Comparison of ENCODE assay signal across 8 mouse cellular contexts in the genomic region with DNA sequence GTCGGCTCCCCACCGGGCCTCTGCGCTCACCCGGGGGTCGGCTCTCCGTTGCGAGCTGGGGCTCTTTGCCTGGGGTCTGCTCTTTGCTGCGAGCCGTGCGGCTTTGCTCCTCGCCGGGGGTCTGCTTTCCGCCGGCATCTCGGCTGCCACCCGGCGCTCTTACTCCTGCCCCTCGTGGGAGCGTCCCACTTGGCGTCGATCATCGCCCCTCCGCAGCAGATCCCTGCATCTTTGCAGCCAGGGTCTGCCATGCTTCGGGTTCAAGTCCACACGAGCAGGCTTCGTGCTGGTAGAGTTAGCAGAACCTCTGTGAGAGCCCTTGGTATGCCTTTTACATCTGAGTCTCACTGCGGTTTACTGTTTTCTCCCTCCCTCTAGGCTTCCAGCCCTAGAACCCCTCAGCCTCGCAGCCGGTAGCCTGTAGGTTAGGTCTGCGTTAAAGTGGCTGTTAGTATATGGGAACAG. TPM values are rescaled to one million over a fixed set of nuclear protein-coding genes. Genes with fewer than 3 reads are reported as not detected.
DNase-seq lines count a peak whose midpoint lies in the region; ATAC-seq and TF ChIP-seq lines count a peak whose summit lies in the region.

No protein-coding gene starts in this region.

- 0 out of 4 replicates have a peak, but pooled peaks cover 0 to 2% of the 10 kb centered on the region in 2 experiments for H3K4me1 ChIP-seq in ES-E14 (ENCODE audit: control insufficient read depth in 2 of 2, insufficient read depth in 2 of 2, low read length in 2 of 2, poor library complexity in 1 of 2)
- H3K4me1 ChIP-seq in embryonic fibroblast, embryonic 13.5 days (ENCODE audit: control insufficient read depth, insufficient read depth, low read length), result peaks cover 8% of the 10 kb centered on the region
- H3K4me1 ChIP-seq in intestine, embryonic 15.5 days (replicated peaks), result peaks cover 8% of the 10 kb centered on the region; the same call in 1 of the 2 replicates
- peaks cover 22% of the 10 kb centered on the region for H3K4me1 ChIP-seq in midbrain, embryonic 14.5 days (ENCODE audit: control insufficient read depth, insufficient read depth, low read length)

- TF ChIP-seq POLR2A in embryonic fibroblast, embryonic 13.5 days (IDR thresholded peaks at IDR 0.05; ENCODE audit: low read depth, low read length), result 0 out of 2 replicates have a peak, but pooled peaks have one; percentile 11

- peak overlapping the region; percentile 79 for H3K4me2 ChIP-seq in intestine, embryonic 15.5 days (replicated peaks)
- H3K4me2 ChIP-seq in midbrain, embryonic 14.5 days (ENCODE audit: low read length), result peak overlapping the region; percentile 81

- H3K9ac ChIP-seq in ES-E14 (ENCODE audit: insufficient read depth, low read depth, low read length, poor library complexity, severe bottlenecking), result peak overlapping the region; percentile 88
- peak overlapping the region; percentile 96 for H3K9ac ChIP-seq in intestine, embryonic 15.5 days
- H3K9ac ChIP-seq in midbrain, embryonic 14.5 days (replicated peaks; ENCODE audit: low read length), result peak overlapping the region; percentile 90

- under 1% methylated on average over 30 of the region's 30 CpGs for WGBS in intestine, embryonic 15.5 days
- under 1% methylated on average over 28 of the region's 30 CpGs for WGBS in midbrain, embryonic 14.5 days

- in situ Hi-C loops in ES-E14 (cut with MboI; ENCODE audit: low sequenced_read_pairs in 2 of 2, unreplicated experiment in 2 of 2), result no loop called here

- peak overlapping the region; percentile 82 to 87 for H3K4me3 ChIP-seq in ES-E14 (ENCODE audit: insufficient read depth in 1 of 2, low read depth in 1 of 2, low read length in 2 of 2, poor library complexity in 1 of 2, severe bottlenecking in 1 of 2)
- peak overlapping the region; percentile 66 for H3K4me3 ChIP-seq in embryonic fibroblast, embryonic 13.5 days (ENCODE audit: insufficient read depth, low read length)
- H3K4me3 ChIP-seq in intestine, embryonic 15.5 days (replicated peaks), result peak overlapping the region; percentile 89
- H3K4me3 ChIP-seq in midbrain, embryonic 14.5 days (replicated peaks; ENCODE audit: low read depth, low read length), result peak overlapping the region; percentile 92

- no peaks in the 10 kb centered on the region for H3K27me3 ChIP-seq in intestine, embryonic 15.5 days (replicated peaks)
- no peaks in the 10 kb centered on the region for H3K27me3 ChIP-seq in midbrain, embryonic 14.5 days (ENCODE audit: control insufficient read depth, insufficient read depth, low read length)

- DNase-seq in layer of hippocampus, postnatal 10 days (ENCODE audit: low spot score in 2 of 2), result peak; percentile 34 to 40
- DNase-seq in layer of hippocampus, postnatal 36 days, result no peak
- DNase-seq in ES-E14 (ENCODE audit: low read depth, low spot score), result no peak
- peak; percentile 53 for DNase-seq in midbrain, embryonic 14.5 days
- DNase-seq in layer of hippocampus, adult 8-10 months (ENCODE audit: low spot score in 2 of 2), result no peak
- DNase-seq in layer of hippocampus, postnatal 14 days (ENCODE audit: low spot score in 2 of 2), result no peak

- H3K27ac ChIP-seq in ES-E14 (ENCODE audit: insufficient read depth, low read depth, low read length, poor library complexity, severe bottlenecking), result no peak overlapping the region
- no peak overlapping the region for H3K27ac ChIP-seq in embryonic fibroblast, embryonic 13.5 days (ENCODE audit: insufficient read depth, low read length)
- H3K27ac ChIP-seq in intestine, embryonic 15.5 days, result peak overlapping the region; percentile 88
- H3K27ac ChIP-seq in midbrain, embryonic 14.5 days (replicated peaks; ENCODE audit: low read depth, low read length), result peak overlapping the region; percentile 90

- peaks cover 4% of the 10 kb centered on the region; the same call in 1 of the 2 replicates for H3K36me3 ChIP-seq in ES-E14 (ENCODE audit: control insufficient read depth, insufficient read depth, low read length, poor library complexity, severe bottlenecking)
- H3K36me3 ChIP-seq in intestine, embryonic 15.5 days, result peaks cover 13% of the 10 kb centered on the region
- H3K36me3 ChIP-seq in midbrain, embryonic 14.5 days (ENCODE audit: control insufficient read depth, insufficient read depth, low read length), result peaks cover 45% of the 10 kb centered on the region

- ATAC-seq in intestine, embryonic 15.5 days, result peak; percentile 64
- peak; percentile 70 for ATAC-seq in midbrain, embryonic 14.5 days (ENCODE audit: low FRiP score, low TSS enrichment)

- no peak for TF ChIP-seq CTCF in embryonic fibroblast, embryonic 13.5 days (IDR thresholded peaks at IDR 0.05; ENCODE audit: borderline replicate concordance, insufficient read depth, low read length)

- no peaks in the 10 kb centered on the region for H3K9me3 ChIP-seq in ES-E14 (ENCODE audit: control insufficient read depth, insufficient read depth, low read depth, low read length)
- no peaks in the 10 kb centered on the region for H3K9me3 ChIP-seq in intestine, embryonic 15.5 days
- H3K9me3 ChIP-seq in midbrain, embryonic 14.5 days (ENCODE audit: control insufficient read depth, low read length), result no peaks in the 10 kb centered on the region

TF ChIP-seq in ES-E14, 5 proteins besides CTCF, POLR2A, EP300 and RAD21:
- TF ChIP-seq ZC3H11A (IDR thresholded peaks at IDR 0.05; ENCODE audit: borderline replicate concordance, low read depth, low read length) (no peak), CHD2 (IDR thresholded peaks at IDR 0.05; ENCODE audit: low read depth, low read length) (no peak), MAFK (IDR thresholded peaks at IDR 0.05; ENCODE audit: insufficient read depth, low read depth, low read length) (no peak), ZNF384 (IDR thresholded peaks at IDR 0.05; ENCODE audit: low read depth, low read length) (no peak), HCFC1 (IDR thresholded peaks at IDR 0.05; ENCODE audit: borderline replicate concordance, insufficient read depth, low read length) (no peak)

RNA-seq across cellular contexts. Expression of gene 1110032A03Rik, which starts 0.4 kb away (rescaled TPM):
- total RNA-seq in layer of hippocampus, postnatal 10 days (2021), result 10 to 100 TPM; 25.8 to 29.4 TPM
- 10 to 100 TPM; 24.3 to 29.0 TPM for total RNA-seq in layer of hippocampus, postnatal 36 days (2021)
- 6.8 and 7.0 TPM in 2 replicates for total RNA-seq in ES-E14 (2012; rRNA removed)
- 21.3 and 27.1 TPM in 2 replicates for polyA plus RNA-seq in embryonic fibroblast, embryonic 13.5 days (2011; ENCODE audit: insufficient read length, low read depth, missing spikeins)
- 26.1 and 30.6 TPM in 2 replicates for polyA plus RNA-seq in intestine, embryonic 15.5 days (2015; fragmentation: Nextera tagmentation; extraction: Ambion mirVana)
- 56.2 and 59.7 TPM in 2 replicates for polyA plus RNA-seq in midbrain, embryonic 14.5 days (2014; fragmentation: Nextera tagmentation; extraction: Ambion mirVana)
- total RNA-seq in layer of hippocampus, adult 8-10 months (2022), result 10 to 100 TPM; 23.3 to 33.3 (median 29.2) TPM
- 10 to 100 TPM; 30.3 to 31.9 TPM for total RNA-seq in layer of hippocampus, postnatal 14 days (2021)

RNA-seq across cellular contexts. Expression of gene Alg9, which starts 0.9 kb away (rescaled TPM):
- 10 to 100 TPM; 35.3 to 35.6 TPM for total RNA-seq in layer of hippocampus, postnatal 10 days (2021)
- 10 to 100 TPM; 27.3 to 31.9 TPM for total RNA-seq in layer of hippocampus, postnatal 36 days (2021)
- 30.8 and 49.1 TPM in 2 replicates for total RNA-seq in ES-E14 (2012; rRNA removed)
- 22.8 and 24.1 TPM in 2 replicates for polyA plus RNA-seq in embryonic fibroblast, embryonic 13.5 days (2011; ENCODE audit: insufficient read length, low read depth, missing spikeins)
- 40.8 and 42.8 TPM in 2 replicates for polyA plus RNA-seq in intestine, embryonic 15.5 days (2015; fragmentation: Nextera tagmentation; extraction: Ambion mirVana)
- polyA plus RNA-seq in midbrain, embryonic 14.5 days (2014; fragmentation: Nextera tagmentation; extraction: Ambion mirVana), result 57.7 and 60.3 TPM in 2 replicates
- total RNA-seq in layer of hippocampus, adult 8-10 months (2022), result 10 to 100 TPM; 21.2 to 34.8 (median 31.2) TPM
- total RNA-seq in layer of hippocampus, postnatal 14 days (2021), result 10 to 100 TPM; 29.7 to 31.8 TPM

RNA-seq across cellular contexts. Expression of gene Fdxacb1, which starts 7.7 kb away (rescaled TPM):
- 1 to 10 TPM; 5.5 to 6.2 TPM for total RNA-seq in layer of hippocampus, postnatal 10 days (2021)
- total RNA-seq in layer of hippocampus, postnatal 36 days (2021), result 1 to 10 TPM; 5.4 to 6.4 TPM
- 5.8 and 7.6 TPM in 2 replicates for total RNA-seq in ES-E14 (2012; rRNA removed)
- polyA plus RNA-seq in embryonic fibroblast, embryonic 13.5 days (2011; ENCODE audit: insufficient read length, low read depth, missing spikeins), result 7.2 and 9.3 TPM in 2 replicates
- 11.0 and 11.6 TPM in 2 replicates for polyA plus RNA-seq in intestine, embryonic 15.5 days (2015; fragmentation: Nextera tagmentation; extraction: Ambion mirVana)
- polyA plus RNA-seq in midbrain, embryonic 14.5 days (2014; fragmentation: Nextera tagmentation; extraction: Ambion mirVana), result 12.5 and 14.3 TPM in 2 replicates
- 10 to 100 TPM in 1 of 4 experiments, 1 to 10 TPM in 3; 5.4 to 10.9 (median 6.7) TPM for total RNA-seq in layer of hippocampus, adult 8-10 months (2022)
- total RNA-seq in layer of hippocampus, postnatal 14 days (2021), result 1 to 10 TPM; 5.4 to 6.6 TPM

RNA-seq across cellular contexts. Expression of gene Hspb2, which starts 23.5 kb away (rescaled TPM):
- total RNA-seq in layer of hippocampus, postnatal 10 days (2021), result 1 to 10 TPM in 1 of 2 experiments, under 1 TPM in 1; 0.85 to 1.1 TPM
- total RNA-seq in layer of hippocampus, postnatal 36 days (2021), result 1 to 10 TPM in 1 of 2 experiments, under 1 TPM in 1; 0.95 to 1.2 TPM
- 9.6 and 10.9 TPM in 2 replicates for total RNA-seq in ES-E14 (2012; rRNA removed)
- polyA plus RNA-seq in embryonic fibroblast, embryonic 13.5 days (2011; ENCODE audit: insufficient read length, low read depth, missing spikeins), result 1.6 and 3.8 TPM in 2 replicates
- polyA plus RNA-seq in intestine, embryonic 15.5 days (2015; fragmentation: Nextera tagmentation; extraction: Ambion mirVana), result 5.3 and 5.4 TPM in 2 replicates
- polyA plus RNA-seq in midbrain, embryonic 14.5 days (2014; fragmentation: Nextera tagmentation; extraction: Ambion mirVana), result 1.5 TPM in 1 of 2 replicates, not detected in the other
- total RNA-seq in layer of hippocampus, adult 8-10 months (2022), result 1 to 10 TPM in 2 of 4 experiments, under 1 TPM in 1, not detected in 1; 0.91 to 2.1 (median 1.5) TPM
- 1 to 10 TPM; 1.3 to 1.8 TPM for total RNA-seq in layer of hippocampus, postnatal 14 days (2021)

RNA-seq across cellular contexts. Expression of gene Cryab, which starts 24.6 kb away (rescaled TPM):
- 10 to 100 TPM; 43.1 to 44.7 TPM for total RNA-seq in layer of hippocampus, postnatal 10 days (2021)
- total RNA-seq in layer of hippocampus, postnatal 36 days (2021), result 100 to 1,000 TPM; 153 to 161 TPM
- 18.9 and 57.4 TPM in 2 replicates for total RNA-seq in ES-E14 (2012; rRNA removed)
- polyA plus RNA-seq in embryonic fibroblast, embryonic 13.5 days (2011; ENCODE audit: insufficient read length, low read depth, missing spikeins), result 155 and 186 TPM in 2 replicates
- 51.7 and 62.6 TPM in 2 replicates for polyA plus RNA-seq in intestine, embryonic 15.5 days (2015; fragmentation: Nextera tagmentation; extraction: Ambion mirVana)
- polyA plus RNA-seq in midbrain, embryonic 14.5 days (2014; fragmentation: Nextera tagmentation; extraction: Ambion mirVana), result 2.5 and 3.7 TPM in 2 replicates
- 100 to 1,000 TPM; 136 to 196 (median 167) TPM for total RNA-seq in layer of hippocampus, adult 8-10 months (2022)
- 10 to 100 TPM; 77.7 to 89.3 TPM for total RNA-seq in layer of hippocampus, postnatal 14 days (2021)

Comparison
In these comparisons a context has a peak if more than half of its experiments do, and no peak if none do; other contexts are left out.
1. DNase-seq: peak in layer of hippocampus, postnatal 10 days (2 of 2) and midbrain, embryonic 14.5 days (single experiment); none in layer of hippocampus, postnatal 36 days (0 of 2), ES-E14 (single experiment), layer of hippocampus, adult 8-10 months (0 of 2) and layer of hippocampus, postnatal 14 days (0 of 2).
2. H3K27ac ChIP-seq: peak in intestine, embryonic 15.5 days (single experiment) and midbrain, embryonic 14.5 days (single experiment); none in ES-E14 (single experiment) and embryonic fibroblast, embryonic 13.5 days (single experiment).
3. Peak in every context shown above with its lines, with median percentiles within 50 percentile points of each other: H3K4me3 ChIP-seq and H3K9ac ChIP-seq.